Mouse (Mus musculus) kidney, adult 2 months (tissue): ENCODE results near the gene Bsg.

Source experiments
- CTCF ChIP-seq: fragments of 200-500 bp; conservative IDR thresholded peaks from 2 replicates; pipeline ENCODE4 v1.5.1; 2011; ENCODE audit warnings: low read depth, mild to moderate bottlenecking, control low read depth, low read length, moderate library complexity, mixed read lengths; ENCODE audit not compliant: insufficient read depth, insufficient read length
- POLR2A ChIP-seq: fragments of 200-500 bp; IDR thresholded peaks from one replicate; pipeline ENCODE4 v1.6.1; 2011; ENCODE audit warnings: low read depth, low read length, control low read depth

GRCm38 (mm10) chr10:79682551-79682915, 21.8 kb upstream of the Bsg start:
- no peak for TF ChIP-seq POLR2A
- no peak for TF ChIP-seq CTCF
